Mouse (Mus musculus): ENCODE measurements around the gene Alox5ap. TPM values are rescaled to one million over a fixed set of nuclear protein-coding genes. Genes with fewer than 3 reads are reported as not detected.

Gene Alox5ap
- total and polyA plus RNA-seq, 2 experiments from 2014 or later, result 2.5 to 10.5 TPM

DNA sequence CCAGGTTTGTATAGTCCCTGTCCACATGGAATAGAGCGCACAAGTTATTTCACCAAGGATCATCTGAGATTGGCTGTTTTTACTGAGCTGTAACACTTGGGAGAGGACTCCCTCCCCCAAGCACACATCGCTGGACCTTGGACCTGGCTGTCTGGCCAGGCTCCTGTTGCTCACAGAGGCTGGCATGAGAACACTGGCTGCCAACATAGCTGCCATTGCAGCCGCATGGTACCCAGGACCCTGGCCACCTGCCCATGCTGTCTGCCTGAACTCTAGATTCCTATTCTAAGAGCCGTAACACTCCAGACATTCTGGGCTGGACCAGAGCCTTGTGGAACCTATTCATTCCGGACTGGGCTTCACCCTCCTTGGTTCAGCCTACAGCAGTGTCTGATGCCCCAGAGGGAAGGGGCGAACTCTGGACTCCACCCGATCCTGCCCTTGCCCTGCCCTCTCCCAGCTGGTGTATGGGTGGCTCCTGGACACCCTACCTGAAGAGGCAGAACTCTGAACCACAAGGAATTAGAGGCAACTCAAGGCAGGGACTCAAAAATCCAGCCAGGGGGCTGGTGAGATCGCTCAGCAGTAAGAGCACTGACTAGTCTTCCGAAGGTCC, 58.5 kb downstream of the Alox5ap start:
- DNase-seq (ENCODE audit: low spot score), result peak; percentile 72
- no peak for TF ChIP-seq CTCF (IDR thresholded peaks at IDR 0.05)
- ATAC-seq (ENCODE audit: low FRiP score), result peak; percentile 36; the same call in 1 of the 2 replicates
- Histone ChIP-seq H3K4me3 (ENCODE audit: low read depth, low read length) (no peak overlapping the region), H3K4me1 (ENCODE audit: insufficient read depth, low read length) (peaks cover 19% of the 10 kb centered on the region), H3K27ac (ENCODE audit: low read depth, low read length) (no peak overlapping the region), H3K9ac (replicated peaks; ENCODE audit: low read length, poor library complexity, severe bottlenecking) (no peak overlapping the region), H3K27me3 (ENCODE audit: insufficient read depth, low read length) (no peaks in the 10 kb centered on the region), H3K4me2 (ENCODE audit: low read depth, low read length, poor library complexity, severe bottlenecking) (no peak overlapping the region), H3K9me3 (ENCODE audit: low read length) (no peaks in the 10 kb centered on the region), H3K36me3 (ENCODE audit: insufficient read depth, low read length) (no peaks in the 10 kb centered on the region)
- 83% methylated on average over 9 of the region's 9 CpGs for WGBS

DNA sequence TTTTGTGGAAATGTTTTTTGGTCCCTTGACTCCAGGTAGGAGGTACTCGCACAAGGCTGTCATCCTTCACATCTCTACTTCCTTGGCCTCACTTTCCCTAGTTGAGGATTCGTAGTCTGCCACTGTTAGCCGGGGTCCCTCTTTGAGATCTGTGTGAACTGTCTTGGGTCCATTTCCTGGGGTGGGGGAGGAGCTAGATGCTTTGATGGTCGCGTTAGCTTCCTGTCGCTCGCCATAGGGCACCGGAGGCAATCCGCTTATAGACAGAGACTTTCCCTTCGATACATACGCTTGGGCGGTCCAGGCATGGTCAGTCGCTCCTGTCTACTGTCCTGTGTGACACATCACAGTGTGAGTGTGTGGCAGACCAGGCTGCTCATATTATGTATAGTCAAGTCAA, 60.2 kb downstream of the Alox5ap start:
- H3K9me3 ChIP-seq (ENCODE audit: low read length), result no peaks in the 10 kb centered on the region
- ATAC-seq (ENCODE audit: low FRiP score) (no peak), DNase-seq (ENCODE audit: low spot score) (no peak)
- peaks cover 19% of the 10 kb centered on the region for H3K4me1 ChIP-seq (ENCODE audit: insufficient read depth, low read length)
- H3K27ac ChIP-seq (ENCODE audit: low read depth, low read length), result no peak overlapping the region
- H3K4me2 ChIP-seq (ENCODE audit: low read depth, low read length, poor library complexity, severe bottlenecking), result no peak overlapping the region
- 79% methylated on average over 13 of the region's 13 CpGs for WGBS
- no peak overlapping the region for H3K4me3 ChIP-seq (ENCODE audit: low read depth, low read length)
- H3K27me3 ChIP-seq (ENCODE audit: insufficient read depth, low read length), result no peaks in the 10 kb centered on the region
- H3K9ac ChIP-seq (replicated peaks; ENCODE audit: low read length, poor library complexity, severe bottlenecking), result no peak overlapping the region
- no peak for TF ChIP-seq CTCF (IDR thresholded peaks at IDR 0.05)
- H3K36me3 ChIP-seq (ENCODE audit: insufficient read depth, low read length), result no peaks in the 10 kb centered on the region

DNA sequence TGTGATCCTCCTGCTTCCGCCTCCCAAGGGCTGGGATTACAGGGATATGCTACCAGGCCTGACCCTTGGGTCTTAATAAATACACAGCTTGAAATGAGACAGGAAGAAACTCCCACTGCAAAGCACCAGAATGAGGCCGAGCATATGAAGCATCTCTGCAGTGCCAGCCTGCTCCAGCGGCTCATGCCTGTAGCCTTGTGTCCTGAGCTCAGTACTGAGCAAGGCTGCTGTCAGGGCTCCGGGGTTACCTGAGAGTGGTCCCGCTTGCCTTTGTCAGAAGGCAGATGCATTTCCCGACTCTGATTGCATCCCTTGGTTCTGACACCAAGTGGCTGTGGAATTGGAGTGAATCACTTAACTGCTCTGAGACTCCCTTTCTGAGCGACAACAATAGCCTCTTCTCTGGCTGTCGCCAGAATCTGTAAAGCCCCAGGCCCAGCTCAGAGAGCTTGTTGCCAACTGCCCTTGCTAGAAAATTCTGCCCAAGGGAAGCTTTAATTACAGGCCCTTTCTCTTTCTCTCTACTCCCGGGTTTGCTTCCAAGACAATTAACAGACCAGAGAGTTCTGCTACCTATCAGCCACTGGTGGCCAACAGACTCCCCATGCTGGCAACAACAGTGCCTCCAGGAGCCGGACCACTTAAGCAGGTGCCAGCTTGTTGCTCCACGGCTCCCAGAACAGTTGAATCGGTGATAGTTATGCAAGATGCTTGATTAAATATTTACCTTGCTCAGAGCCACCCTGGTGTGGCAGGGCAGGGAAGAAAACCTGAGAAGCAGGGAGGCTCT, 64.7 kb downstream of the Alox5ap start:
- H3K36me3 ChIP-seq (ENCODE audit: insufficient read depth, low read length), result no peaks in the 10 kb centered on the region
- no peak overlapping the region for H3K4me3 ChIP-seq (ENCODE audit: low read depth, low read length)
- no peak for TF ChIP-seq CTCF (IDR thresholded peaks at IDR 0.05)
- DNase-seq (ENCODE audit: low spot score), result peak; percentile 56
- no peaks in the 10 kb centered on the region for H3K9me3 ChIP-seq (ENCODE audit: low read length)
- no peaks in the 10 kb centered on the region; the same call in 1 of the 2 replicates for H3K4me1 ChIP-seq (ENCODE audit: insufficient read depth, low read length)
- H3K27me3 ChIP-seq (ENCODE audit: insufficient read depth, low read length), result no peaks in the 10 kb centered on the region
- no peak overlapping the region for H3K4me2 ChIP-seq (ENCODE audit: low read depth, low read length, poor library complexity, severe bottlenecking)
- WGBS, result 33% methylated on average over 12 of the region's 12 CpGs
- ATAC-seq (ENCODE audit: low FRiP score), result 0 out of 2 replicates have a peak, but pooled peaks have one; percentile 34
- H3K9ac ChIP-seq (replicated peaks; ENCODE audit: low read length, poor library complexity, severe bottlenecking), result no peak overlapping the region
- peak overlapping the region; percentile 27; the same call in 1 of the 2 replicates for H3K27ac ChIP-seq (ENCODE audit: low read depth, low read length)

DNA sequence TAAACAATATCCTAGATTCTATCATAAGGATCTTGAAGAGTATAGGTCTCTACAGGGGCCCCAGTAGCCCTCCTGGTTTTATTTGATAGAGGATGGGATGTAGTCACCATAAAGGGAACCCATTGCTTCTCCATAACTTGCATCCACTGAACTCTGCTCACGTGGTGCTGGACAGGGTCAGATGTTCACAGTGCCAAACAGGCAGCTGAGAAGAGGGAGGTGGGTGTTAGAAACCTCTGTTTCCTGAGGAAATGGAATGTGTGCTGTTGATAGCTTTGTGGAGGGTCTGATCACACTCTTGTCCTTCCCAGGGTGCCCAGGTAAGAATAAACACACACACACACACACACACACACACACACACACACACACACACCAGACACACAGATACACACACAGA, 66.0 kb downstream of the Alox5ap start:
- H3K4me2 ChIP-seq (ENCODE audit: low read depth, low read length, poor library complexity, severe bottlenecking), result no peak overlapping the region
- H3K27me3 ChIP-seq (ENCODE audit: insufficient read depth, low read length), result no peaks in the 10 kb centered on the region
- H3K4me1 ChIP-seq (ENCODE audit: insufficient read depth, low read length), result no peaks in the 10 kb centered on the region
- no peaks in the 10 kb centered on the region for H3K9me3 ChIP-seq (ENCODE audit: low read length)
- TF ChIP-seq CTCF (IDR thresholded peaks at IDR 0.05), result no peak
- no peaks in the 10 kb centered on the region for H3K36me3 ChIP-seq (ENCODE audit: insufficient read depth, low read length)
- ATAC-seq (ENCODE audit: low FRiP score) (no peak), DNase-seq (ENCODE audit: low spot score) (no peak)
- no peak overlapping the region for H3K27ac ChIP-seq (ENCODE audit: low read depth, low read length)
- H3K4me3 ChIP-seq (ENCODE audit: low read depth, low read length), result no peak overlapping the region
- WGBS, result 71% methylated on average over 1 of the region's 1 CpGs
- no peak overlapping the region for H3K9ac ChIP-seq (replicated peaks; ENCODE audit: low read length, poor library complexity, severe bottlenecking)

DNA sequence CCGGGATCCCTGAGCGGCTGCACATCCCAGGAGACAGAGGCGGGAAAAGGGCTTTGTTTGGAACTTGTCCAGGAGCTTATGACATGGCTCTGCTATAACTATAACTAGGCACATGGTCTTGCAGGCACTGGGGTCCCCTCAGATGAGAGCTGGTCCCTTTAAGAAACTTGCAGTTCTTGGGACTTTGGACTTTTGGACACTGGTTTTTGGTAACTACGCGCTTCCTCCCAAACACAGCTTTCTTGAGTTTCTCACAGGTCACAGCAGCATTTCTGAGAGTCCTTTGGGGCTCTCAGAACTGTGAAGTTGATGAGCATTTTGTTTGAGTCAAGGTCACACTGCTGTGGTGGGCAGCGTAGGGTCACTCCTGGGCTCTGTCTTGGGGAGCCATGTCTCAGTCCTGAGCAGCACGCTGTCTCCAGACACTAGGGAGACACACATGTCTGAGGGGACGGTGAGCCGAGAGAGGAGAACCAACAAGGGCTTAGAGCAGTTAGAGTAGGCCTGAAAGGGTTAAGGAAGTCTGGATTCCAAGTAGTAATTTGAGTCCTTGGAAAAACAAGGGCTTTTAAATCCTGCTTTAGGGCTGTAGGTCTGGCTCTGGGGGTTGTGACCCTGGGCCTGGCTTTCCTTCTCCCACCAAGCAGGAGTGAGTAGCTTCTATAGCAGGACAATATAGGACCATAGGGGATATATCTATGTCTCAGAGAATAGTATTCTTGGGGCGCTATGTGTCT, 67.0 kb downstream of the Alox5ap start:
- Histone ChIP-seq H3K9me3 (ENCODE audit: low read length) (no peaks in the 10 kb centered on the region), H3K36me3 (ENCODE audit: insufficient read depth, low read length) (no peaks in the 10 kb centered on the region), H3K27ac (ENCODE audit: low read depth, low read length) (no peak overlapping the region), H3K4me3 (ENCODE audit: low read depth, low read length) (no peak overlapping the region), H3K27me3 (ENCODE audit: insufficient read depth, low read length) (no peaks in the 10 kb centered on the region), H3K9ac (replicated peaks; ENCODE audit: low read length, poor library complexity, severe bottlenecking) (no peak overlapping the region), H3K4me1 (ENCODE audit: insufficient read depth, low read length) (no peaks in the 10 kb centered on the region), H3K4me2 (ENCODE audit: low read depth, low read length, poor library complexity, severe bottlenecking) (no peak overlapping the region)
- no peak for ATAC-seq (ENCODE audit: low FRiP score)
- WGBS, result 67% methylated on average over 10 of the region's 10 CpGs
- TF ChIP-seq CTCF (IDR thresholded peaks at IDR 0.05), result no peak
- no peak for DNase-seq (ENCODE audit: low spot score)

Measured in midbrain, postnatal 0 days (tissue).